Comparison of ENCODE assay signal across 23 mouse cellular contexts in the genomic region with DNA sequence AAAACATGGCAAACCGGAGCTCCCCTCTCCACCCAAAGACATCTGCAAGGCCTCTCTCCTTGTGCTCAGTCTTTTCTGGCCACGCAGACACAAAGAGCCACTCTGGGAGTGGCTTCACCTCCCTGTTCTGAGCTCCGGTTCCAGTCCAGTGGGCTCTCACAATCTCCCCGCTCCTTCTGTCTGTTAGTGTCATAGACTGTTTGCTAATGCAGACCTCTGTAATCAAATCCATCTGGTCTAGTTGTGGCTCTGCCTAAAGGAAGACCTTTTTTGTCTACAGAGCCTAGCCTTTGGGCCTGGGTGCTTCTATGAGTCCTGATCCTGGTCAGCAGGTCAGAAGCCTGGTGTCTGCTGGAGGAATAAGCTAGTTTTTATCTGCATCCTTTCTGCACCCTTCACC. TPM values are rescaled to one million over a fixed set of nuclear protein-coding genes. Genes with fewer than 3 reads are reported as not detected.
A peak's percentile ranks its signal among the peaks of the same experiment; 100 is the strongest.
DNase-seq lines count a peak whose midpoint lies in the region; ATAC-seq and TF ChIP-seq lines count a peak whose summit lies in the region.
"Had no signal": no experiment of that assay in that cellular context is flagged by ENCODE, and none has a peak within 500 bp of the region (broad histone marks: within the 10 kb centered on the region; RNA-seq: fewer than 3 reads in every experiment).

No protein-coding gene starts in this region.

- 71% methylated on average over 4 of the region's 4 CpGs for WGBS in heart, embryonic 10.5 days
- 46% methylated on average over 4 of the region's 4 CpGs for WGBS in kidney, postnatal 0 days
- WGBS in embryonic facial prominence, embryonic 13.5 days = 35% methylated on average over 4 of the region's 4 CpGs
- WGBS in limb, embryonic 15.5 days = 48% methylated on average over 4 of the region's 4 CpGs

- H3K27me3 ChIP-seq in heart, embryonic 10.5 days (ENCODE audit: insufficient read depth, poor library complexity, severe bottlenecking) = no peaks in the 10 kb centered on the region
- no peaks in the 10 kb centered on the region for H3K27me3 ChIP-seq in kidney, postnatal 0 days (ENCODE audit: insufficient read depth, low read length)
- no peaks in the 10 kb centered on the region for H3K27me3 ChIP-seq in embryonic facial prominence, embryonic 13.5 days
- no peaks in the 10 kb centered on the region for H3K27me3 ChIP-seq in limb, embryonic 15.5 days

- no peaks in the 10 kb centered on the region for H3K36me3 ChIP-seq in heart, embryonic 10.5 days
- H3K36me3 ChIP-seq in kidney, postnatal 0 days (ENCODE audit: insufficient read depth, low read length) = no peaks in the 10 kb centered on the region
- H3K36me3 ChIP-seq in embryonic facial prominence, embryonic 13.5 days = no peaks in the 10 kb centered on the region
- no peaks in the 10 kb centered on the region for H3K36me3 ChIP-seq in limb, embryonic 15.5 days
- H3K36me3 ChIP-seq: heart, embryonic 15.5 days; hindbrain, embryonic 12.5 days; midbrain, embryonic 12.5 days had no signal

- H3K27ac ChIP-seq in heart, embryonic 10.5 days = peak overlapping the region; percentile 69
- no peak overlapping the region for H3K27ac ChIP-seq in kidney, postnatal 0 days
- no peak overlapping the region for H3K27ac ChIP-seq in embryonic facial prominence, embryonic 13.5 days
- H3K27ac ChIP-seq in limb, embryonic 15.5 days = peak overlapping the region; percentile 9; the same call in 1 of the 2 replicates
- H3K27ac ChIP-seq: heart, embryonic 15.5 days; hindbrain, embryonic 12.5 days; layer of hippocampus, adult 2 months; left cerebral cortex, adult 2 months; midbrain, embryonic 12.5 days had no signal

- no peaks in the 10 kb centered on the region for H3K9me3 ChIP-seq in heart, embryonic 10.5 days
- no peaks in the 10 kb centered on the region for H3K9me3 ChIP-seq in kidney, postnatal 0 days (replicated peaks; ENCODE audit: low read length)
- no peaks in the 10 kb centered on the region for H3K9me3 ChIP-seq in embryonic facial prominence, embryonic 13.5 days
- H3K9me3 ChIP-seq in limb, embryonic 15.5 days = no peaks in the 10 kb centered on the region
- H3K9me3 ChIP-seq: heart, embryonic 15.5 days; hindbrain, embryonic 12.5 days; midbrain, embryonic 12.5 days had no signal

- 0 out of 2 replicates have a peak, but pooled peaks have one; percentile 20 for ATAC-seq in kidney, postnatal 0 days (replicated peaks; ENCODE audit: low FRiP score, low read depth)
- ATAC-seq in embryonic facial prominence, embryonic 13.5 days (ENCODE audit: insufficient number of reproducible peaks, insufficient read depth, low FRiP score, low TSS enrichment, low read depth) = no peak
- ATAC-seq in limb, embryonic 15.5 days (ENCODE audit: insufficient number of reproducible peaks, low FRiP score, low TSS enrichment, low read depth) = no peak
- ATAC-seq: CD4-positive, CD25-positive, alpha-beta regulatory T cell, adult 4 months; forebrain, postnatal 0 days; intestine, postnatal 0 days had no signal

- H3K4me3 ChIP-seq in heart, embryonic 10.5 days = no peak overlapping the region
- H3K4me3 ChIP-seq in kidney, postnatal 0 days (replicated peaks; ENCODE audit: low read depth, low read length) = no peak overlapping the region
- H3K4me3 ChIP-seq in embryonic facial prominence, embryonic 13.5 days = no peak overlapping the region
- H3K4me3 ChIP-seq in limb, embryonic 15.5 days = no peak overlapping the region
- H3K4me3 ChIP-seq: heart, embryonic 15.5 days; hindbrain, embryonic 12.5 days; layer of hippocampus, adult 2 months; left cerebral cortex, adult 2 months; midbrain, embryonic 12.5 days had no signal

- DNase-seq in heart, embryonic 10.5 days (ENCODE audit: low spot score) = no peak
- no peak for DNase-seq in heart, adult 18-20 months
- no peak for DNase-seq in kidney, postnatal 0 days (ENCODE audit: low spot score)
- no peak for DNase-seq in kidney, adult 18-20 months
- DNase-seq in adipocyte (ENCODE audit: low spot score) = no peak
- no peak for DNase-seq in cerebellum, adult 8-10 months
- DNase-seq: adrenal gland, postnatal 10 days; cerebellum, adult 9-10 months; forebrain, postnatal 0 days; kidney, postnatal 25 days; left cerebral cortex, postnatal 4 days; lung, postnatal 36 days; thymus, postnatal 4 days had no signal

- TF ChIP-seq CTCF in kidney, postnatal 0 days (IDR thresholded peaks at IDR 0.05; ENCODE audit: low read depth) = no peak

- no peak overlapping the region for H3K4me2 ChIP-seq in kidney, postnatal 0 days (ENCODE audit: low read length)
- H3K4me2 ChIP-seq in embryonic facial prominence, embryonic 13.5 days = no peak overlapping the region
- H3K4me2 ChIP-seq in limb, embryonic 15.5 days = no peak overlapping the region
- H3K4me2 ChIP-seq: heart, embryonic 15.5 days; hindbrain, embryonic 12.5 days; liver, embryonic 11.5 days; midbrain, embryonic 12.5 days had no signal

- no peak overlapping the region for H3K9ac ChIP-seq in kidney, postnatal 0 days (ENCODE audit: low read depth, low read length)
- peak overlapping the region; percentile 27; the same call in 1 of the 2 replicates for H3K9ac ChIP-seq in embryonic facial prominence, embryonic 13.5 days
- no peak overlapping the region for H3K9ac ChIP-seq in limb, embryonic 15.5 days
- H3K9ac ChIP-seq: forebrain, postnatal 0 days; heart, embryonic 15.5 days; hindbrain, embryonic 12.5 days; midbrain, embryonic 12.5 days had no signal

- H3K4me1 ChIP-seq in heart, embryonic 10.5 days = peaks cover 49% of the 10 kb centered on the region
- H3K4me1 ChIP-seq in kidney, postnatal 0 days (replicated peaks; ENCODE audit: insufficient read depth, low read length) = peaks cover 7% of the 10 kb centered on the region; the same call in 1 of the 2 replicates
- H3K4me1 ChIP-seq in embryonic facial prominence, embryonic 13.5 days = peaks cover 47% of the 10 kb centered on the region
- peaks cover 17% of the 10 kb centered on the region for H3K4me1 ChIP-seq in limb, embryonic 15.5 days

RNA-seq across cellular contexts. Expression of gene Irs2, which starts 56.7 kb away (rescaled TPM):
- 4.5 and 6.2 TPM in 2 replicates for polyA plus RNA-seq in heart, embryonic 10.5 days (2016; fragmentation: Nextera tagmentation; extraction: Ambion mirVana)
- total RNA-seq in heart, adult 18-20 months (2021) = 10 to 100 TPM; 17.8 to 18.5 TPM
- polyA plus RNA-seq in kidney, postnatal 0 days (2015; fragmentation: Nextera tagmentation; extraction: Ambion mirVana) = 7.0 and 8.5 TPM in 2 replicates
- polyA plus RNA-seq in embryonic facial prominence, embryonic 13.5 days (2015; fragmentation: Nextera tagmentation; extraction: Ambion mirVana) = 7.7 and 8.7 TPM in 2 replicates
- 5.1 and 6.5 TPM in 2 replicates for polyA plus RNA-seq in limb, embryonic 15.5 days (2015; fragmentation: Nextera tagmentation; extraction: Ambion mirVana)

Comparison
In these comparisons a context has a peak if more than half of its experiments do, and no peak if none do; other contexts are left out.
1. H3K27ac ChIP-seq: peak in heart, embryonic 10.5 days (single experiment) and limb, embryonic 15.5 days (single experiment); none in kidney, postnatal 0 days (single experiment) and embryonic facial prominence, embryonic 13.5 days (single experiment).